Mouse (Mus musculus): ENCODE measurements at regions not wholly inside any gene's neighbourhood (a gene's known extent, or its start where the extent isn't known, plus 50 kb on each side); places are given as distances from the start of the nearest gene placed in this dataset.
A peak's percentile ranks its signal among the peaks of the same experiment; 100 is the strongest.

- Histone ChIP-seq H3K4me1 (ENCODE audit: control insufficient read depth, insufficient read depth, low read length) (no peaks in the 10 kb centered on the region), H3K27ac (ENCODE audit: insufficient read depth, low read length) (no peak overlapping the region), H3K27me3 (ENCODE audit: control insufficient read depth, insufficient read depth, low read length) (no peaks in the 10 kb centered on the region), H3K4me3 (replicated peaks; ENCODE audit: insufficient read depth, low read depth, low read length) (no peak overlapping the region)
- TF ChIP-seq CTCF (IDR thresholded peaks at IDR 0.05; ENCODE audit: borderline replicate concordance, insufficient read depth, low read depth, low read length) (no peak), POLR2A (IDR thresholded peaks at IDR 0.05; ENCODE audit: borderline replicate concordance, insufficient read depth, low read length) (no peak)
- WGBS = 32% methylated on average over 1 of the region's 1 CpGs
- no peak for DNase-seq
Observed at GRCm38 (mm10) chr3:110366151-110366550, 115.4 kb upstream of the Prmt6 start.

- H3K27ac ChIP-seq (ENCODE audit: insufficient read depth, low read length) = no peak overlapping the region
- WGBS = 94% methylated on average over 2 of the region's 2 CpGs
- H3K4me3 ChIP-seq (replicated peaks; ENCODE audit: insufficient read depth, low read depth, low read length) = no peak overlapping the region
- H3K4me1 ChIP-seq (ENCODE audit: control insufficient read depth, insufficient read depth, low read length) = no peaks in the 10 kb centered on the region
- no peak for DNase-seq
- H3K27me3 ChIP-seq (ENCODE audit: control insufficient read depth, insufficient read depth, low read length) = no peaks in the 10 kb centered on the region
- TF ChIP-seq POLR2A (IDR thresholded peaks at IDR 0.05; ENCODE audit: borderline replicate concordance, insufficient read depth, low read length) (no peak), CTCF (IDR thresholded peaks at IDR 0.05; ENCODE audit: borderline replicate concordance, insufficient read depth, low read depth, low read length) (no peak)
Observed at GRCm38 (mm10) chr3:110361900-110362299, 111.1 kb upstream of the Prmt6 start.

GRCm38 (mm10) chr3:110356822-110357594 is 106.2 kb upstream of the Prmt6 start:
- TF ChIP-seq POLR2A (IDR thresholded peaks at IDR 0.05; ENCODE audit: borderline replicate concordance, insufficient read depth, low read length) (no peak), CTCF (IDR thresholded peaks at IDR 0.05; ENCODE audit: borderline replicate concordance, insufficient read depth, low read depth, low read length) (no peak)

GRCm38 (mm10) chr3:110353654-110354053 is 102.9 kb upstream of the Prmt6 start:
- 69% methylated on average over 1 of the region's 1 CpGs for WGBS
- DNase-seq = no peak

More at GRCm38 (mm10) chr3:110356822-110357594, 106.2 kb upstream of the Prmt6 start:
- Histone ChIP-seq H3K27ac (ENCODE audit: insufficient read depth, low read length) (no peak overlapping the region), H3K4me1 (ENCODE audit: control insufficient read depth, insufficient read depth, low read length) (no peaks in the 10 kb centered on the region), H3K27me3 (ENCODE audit: control insufficient read depth, insufficient read depth, low read length) (no peaks in the 10 kb centered on the region), H3K4me3 (replicated peaks; ENCODE audit: insufficient read depth, low read depth, low read length) (no peak overlapping the region)
- WGBS = 91% methylated on average over 8 of the region's 8 CpGs
- no peak for DNase-seq

GRCm38 (mm10) chr3:110350075-110350474 is 99.3 kb upstream of the Prmt6 start:
- Histone ChIP-seq H3K27me3 (ENCODE audit: control insufficient read depth, insufficient read depth, low read length) (no peaks in the 10 kb centered on the region), H3K4me3 (replicated peaks; ENCODE audit: insufficient read depth, low read depth, low read length) (no peak overlapping the region), H3K27ac (ENCODE audit: insufficient read depth, low read length) (no peak overlapping the region), H3K4me1 (ENCODE audit: control insufficient read depth, insufficient read depth, low read length) (no peaks in the 10 kb centered on the region)
- WGBS = 63% methylated on average over 5 of the region's 5 CpGs
- no peak for TF ChIP-seq POLR2A (IDR thresholded peaks at IDR 0.05; ENCODE audit: borderline replicate concordance, insufficient read depth, low read length)
- no peak for TF ChIP-seq CTCF (IDR thresholded peaks at IDR 0.05; ENCODE audit: borderline replicate concordance, insufficient read depth, low read depth, low read length)
- DNase-seq = no peak

More at GRCm38 (mm10) chr3:110353654-110354053, 102.9 kb upstream of the Prmt6 start:
- H3K4me1 ChIP-seq (ENCODE audit: control insufficient read depth, insufficient read depth, low read length) = no peaks in the 10 kb centered on the region
- no peaks in the 10 kb centered on the region for H3K27me3 ChIP-seq (ENCODE audit: control insufficient read depth, insufficient read depth, low read length)
- H3K4me3 ChIP-seq (replicated peaks; ENCODE audit: insufficient read depth, low read depth, low read length) = no peak overlapping the region
- TF ChIP-seq POLR2A (IDR thresholded peaks at IDR 0.05; ENCODE audit: borderline replicate concordance, insufficient read depth, low read length) (no peak), CTCF (IDR thresholded peaks at IDR 0.05; ENCODE audit: borderline replicate concordance, insufficient read depth, low read depth, low read length) (no peak)
- no peak overlapping the region for H3K27ac ChIP-seq (ENCODE audit: insufficient read depth, low read length)

GRCm38 (mm10) chr3:110349446-110349845 is 98.6 kb upstream of the Prmt6 start:
- 89% methylated on average over 4 of the region's 4 CpGs for WGBS
- Histone ChIP-seq H3K27ac (ENCODE audit: insufficient read depth, low read length) (no peak overlapping the region), H3K27me3 (ENCODE audit: control insufficient read depth, insufficient read depth, low read length) (no peaks in the 10 kb centered on the region), H3K4me3 (replicated peaks; ENCODE audit: insufficient read depth, low read depth, low read length) (no peak overlapping the region), H3K4me1 (ENCODE audit: control insufficient read depth, insufficient read depth, low read length) (peaks cover 4% of the 10 kb centered on the region; the same call in 1 of the 2 replicates)
- TF ChIP-seq CTCF (IDR thresholded peaks at IDR 0.05; ENCODE audit: borderline replicate concordance, insufficient read depth, low read depth, low read length) = no peak
- no peak for TF ChIP-seq POLR2A (IDR thresholded peaks at IDR 0.05; ENCODE audit: borderline replicate concordance, insufficient read depth, low read length)
- DNase-seq = no peak

- WGBS = 11% methylated on average over 4 of the region's 4 CpGs
- peaks cover 4% of the 10 kb centered on the region; the same call in 1 of the 2 replicates for H3K4me1 ChIP-seq (ENCODE audit: control insufficient read depth, insufficient read depth, low read length)
- no peak overlapping the region for H3K27ac ChIP-seq (ENCODE audit: insufficient read depth, low read length)
- peak; percentile 32 to 53 for DNase-seq
- no peak for TF ChIP-seq POLR2A (IDR thresholded peaks at IDR 0.05; ENCODE audit: borderline replicate concordance, insufficient read depth, low read length)
- TF ChIP-seq CTCF (IDR thresholded peaks at IDR 0.05; ENCODE audit: borderline replicate concordance, insufficient read depth, low read depth, low read length) = no peak
- no peak overlapping the region for H3K4me3 ChIP-seq (replicated peaks; ENCODE audit: insufficient read depth, low read depth, low read length)
- no peaks in the 10 kb centered on the region for H3K27me3 ChIP-seq (ENCODE audit: control insufficient read depth, insufficient read depth, low read length)
Observed at GRCm38 (mm10) chr3:110344846-110345245, 94.0 kb upstream of the Prmt6 start.

- TF ChIP-seq CTCF (IDR thresholded peaks at IDR 0.05; ENCODE audit: borderline replicate concordance, insufficient read depth, low read depth, low read length) = no peak
- no peak for TF ChIP-seq POLR2A (IDR thresholded peaks at IDR 0.05; ENCODE audit: borderline replicate concordance, insufficient read depth, low read length)
- H3K27me3 ChIP-seq (ENCODE audit: control insufficient read depth, insufficient read depth, low read length) = no peaks in the 10 kb centered on the region
- H3K4me3 ChIP-seq (replicated peaks; ENCODE audit: insufficient read depth, low read depth, low read length) = no peak overlapping the region
- WGBS = 92% methylated on average over 2 of the region's 2 CpGs
- peaks cover 4% of the 10 kb centered on the region; the same call in 1 of the 2 replicates for H3K4me1 ChIP-seq (ENCODE audit: control insufficient read depth, insufficient read depth, low read length)
- H3K27ac ChIP-seq (ENCODE audit: insufficient read depth, low read length) = no peak overlapping the region
- no peak for DNase-seq
Observed at GRCm38 (mm10) chr3:110340067-110340466, 89.3 kb upstream of the Prmt6 start.

Data from cerebellum, adult 2 months (tissue).